Mouse (Mus musculus) gastrocnemius, adult 2 months (tissue): ENCODE data around the gene Rnf39. TPM values are rescaled to one million over a fixed set of nuclear protein-coding genes. Genes with fewer than 3 reads are reported as not detected.

Experiments
- DNase-seq: peaks from one replicate; pipeline ENCODE4 v3.0.0; 2022
- H3K27ac ChIP-seq: fragments of 200-600 bp; 2 replicates; pipeline ENCODE4 v1.8.1; 2022; ENCODE audit warnings: mild to moderate bottlenecking
- H3K4me3 ChIP-seq: fragments of 200-600 bp; 2 replicates; pipeline ENCODE4 v1.8.1; 2022; ENCODE audit warnings: mild to moderate bottlenecking, moderate library complexity
- CTCF ChIP-seq: fragments of 200-600 bp; IDR thresholded peaks from 2 replicates; pipeline ENCODE4 v1.8.1; 2022; ENCODE audit warnings: antibody characterized with exemption, mild to moderate bottlenecking, moderate library complexity
- intact Hi-C: fragments of 180-260 bp; cut with DNase I; formaldehyde crosslinking; loops from one replicate; pipeline ENCODE4 v1.15.1; 2025
- long read RNA-seq, 2 experiments: library from polyadenylated mRNA; stranded (forward); transcript quantifications; one replicate each; pipeline ENCODE4 v2.0.0; 2021
- total RNA-seq, 2 experiments: library from RNA; stranded (reverse); gene quantifications; 2 replicates each; pipeline ENCODE4 v1.2.3; 2021

Rnf39 gene
- under 1 TPM; 0.14 to 0.33 TPM for total RNA-seq
- long read RNA-seq, experiment 1, result 0 reads
- long read RNA-seq, experiment 2, result 0 reads

- Histone ChIP-seq H3K27ac (peak within 1 kb of the TSS; percentile 63), H3K4me3 (peak within 1 kb of the TSS; percentile 70)
- intact Hi-C loops, result no loop called here
- TF ChIP-seq CTCF, result no peak
- peak; percentile 25 for DNase-seq
Measured at GRCm38 (mm10) chr17:36942791-36943471, at the start of gene Rnf39. Gene Rnf39 (plus strand): TSS chr17:36942918.

GRCm38 (mm10) chr17:36893387-36893786 is 49.3 kb upstream of the Rnf39 start:
- intact Hi-C loops, result no loop called here

GRCm38 (mm10) chr17:36896583-36896982 is 46.1 kb upstream of the Rnf39 start:
- Histone ChIP-seq H3K4me3 (no peak overlapping the region), H3K27ac (no peak overlapping the region)
- DNase-seq, result peak; percentile 20
- intact Hi-C loops, result no loop called here
- peak; percentile 72 for TF ChIP-seq CTCF

More at GRCm38 (mm10) chr17:36893387-36893786, 49.3 kb upstream of the Rnf39 start:
- no peak overlapping the region for H3K4me3 ChIP-seq
- no peak for TF ChIP-seq CTCF
- H3K27ac ChIP-seq, result no peak overlapping the region
- DNase-seq, result no peak

GRCm38 (mm10) chr17:36897065-36897464 is 45.7 kb upstream of the Rnf39 start:
- intact Hi-C loops, result no loop called here
- H3K4me3 ChIP-seq, result no peak overlapping the region
- DNase-seq, result no peak
- no peak overlapping the region for H3K27ac ChIP-seq
- no peak for TF ChIP-seq CTCF

GRCm38 (mm10) chr17:36897552-36898205 is 45.0 kb upstream of the Rnf39 start, which contains the start of gene Trim31:
Gene Trim31 (plus strand): TSS chr17:36898118.
- no peak for DNase-seq
- no peak for TF ChIP-seq CTCF
- Histone ChIP-seq H3K4me3 (no peak within 1 kb of the TSS), H3K27ac (no peak within 1 kb of the TSS)
- intact Hi-C loops, result no loop called here

- no peak for DNase-seq
- TF ChIP-seq CTCF, result no peak
- H3K4me3 ChIP-seq, result no peak overlapping the region
- no peak overlapping the region for H3K27ac ChIP-seq
- intact Hi-C loops, result no loop called here
Measured at GRCm38 (mm10) chr17:36899376-36899775, 43.3 kb upstream of the Rnf39 start.

GRCm38 (mm10) chr17:36900001-36900400 is 42.7 kb upstream of the Rnf39 start:
- intact Hi-C loops, result no loop called here
- no peak overlapping the region for H3K4me3 ChIP-seq
- TF ChIP-seq CTCF, result no peak
- H3K27ac ChIP-seq, result no peak overlapping the region
- no peak for DNase-seq

- no peak for DNase-seq
- intact Hi-C loops, result no loop called here
- H3K27ac ChIP-seq, result no peak overlapping the region
- peak; percentile 8; the same call in 1 of the 2 replicates for TF ChIP-seq CTCF
- no peak overlapping the region for H3K4me3 ChIP-seq
Measured at GRCm38 (mm10) chr17:36900691-36901090, 42.0 kb upstream of the Rnf39 start.

- DNase-seq, result no peak
- Histone ChIP-seq H3K27ac (no peak overlapping the region), H3K4me3 (no peak overlapping the region)
- no peak for TF ChIP-seq CTCF
- intact Hi-C loops, result no loop called here
Measured at GRCm38 (mm10) chr17:36903651-36904050, 39.1 kb upstream of the Rnf39 start.

- no peak for DNase-seq
- intact Hi-C loops, result no loop called here
- Histone ChIP-seq H3K4me3 (no peak overlapping the region), H3K27ac (no peak overlapping the region)
- TF ChIP-seq CTCF, result no peak
Measured at GRCm38 (mm10) chr17:36908235-36908634, 34.5 kb upstream of the Rnf39 start.

GRCm38 (mm10) chr17:36909802-36910201 is 32.9 kb upstream of the Rnf39 start:
- intact Hi-C loops, result no loop called here
- no peak overlapping the region for H3K4me3 ChIP-seq
- no peak for DNase-seq
- no peak for TF ChIP-seq CTCF
- H3K27ac ChIP-seq, result no peak overlapping the region

- Histone ChIP-seq H3K27ac (no peak overlapping the region), H3K4me3 (no peak overlapping the region)
- TF ChIP-seq CTCF, result no peak
- intact Hi-C loops, result no loop called here
- DNase-seq, result no peak
Measured at GRCm38 (mm10) chr17:36912031-36912430, 30.7 kb upstream of the Rnf39 start.

GRCm38 (mm10) chr17:36914108-36914507 is 28.6 kb upstream of the Rnf39 start:
- Histone ChIP-seq H3K27ac (no peak overlapping the region), H3K4me3 (no peak overlapping the region)
- intact Hi-C loops, result loop anchor here (2.0 kb wide), 1 partner anchor 83 kb away; no protein-coding TSS in a partner anchor
- DNase-seq, result peak; percentile 75
- TF ChIP-seq CTCF, result peak; percentile 86
